Mouse (Mus musculus): Measurements from ENCODE around the gene Clrn3.

DNA sequence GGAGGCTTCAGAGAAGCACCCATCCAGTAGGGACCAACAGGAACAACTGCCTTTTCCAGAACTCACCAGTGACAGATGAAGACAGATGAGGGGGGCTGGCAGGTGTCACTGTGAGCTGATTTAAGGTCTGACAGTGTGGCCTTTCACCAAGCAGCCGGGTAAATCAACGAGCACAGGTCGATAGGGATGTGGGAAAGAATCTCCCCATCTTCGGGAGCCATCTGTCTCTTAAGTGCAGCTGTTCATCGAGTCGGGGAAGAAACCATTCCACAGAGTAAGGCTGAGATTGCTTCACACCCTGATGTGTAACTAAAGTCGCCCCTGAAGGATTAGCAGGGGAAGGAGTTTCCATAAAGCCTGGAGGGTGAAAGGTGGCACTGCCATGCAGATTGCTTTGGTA lies 47.3 kb downstream of the Clrn3 start:
- no peak for TF ChIP-seq CTCF (IDR thresholded peaks at IDR 0.05; ENCODE audit: insufficient read depth, low read depth, low read length)
- TF ChIP-seq POLR2A (IDR thresholded peaks at IDR 0.05; ENCODE audit: insufficient read depth, low read depth, low read length), result no peak
